Mouse (Mus musculus): ENCODE measurements around the gene Mical2.

DNA sequence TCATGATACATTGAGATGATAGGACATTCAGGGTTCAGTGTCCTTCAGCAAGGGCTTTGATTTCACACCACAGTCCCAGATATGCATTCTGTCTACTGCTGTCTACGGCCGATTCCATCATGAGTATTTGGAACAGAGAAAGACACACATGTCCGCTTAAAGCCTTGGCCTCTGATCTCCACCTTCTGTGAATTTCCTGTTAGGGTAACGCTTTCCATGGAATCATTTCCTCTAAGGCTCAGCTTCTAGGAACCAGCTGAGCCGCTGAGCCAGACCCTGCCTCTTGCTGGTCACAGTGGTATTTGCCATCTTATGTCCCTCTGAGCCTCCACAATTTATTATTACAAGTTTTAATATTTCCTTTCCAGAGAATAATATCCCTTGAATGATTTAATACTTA lies 87.6 kb downstream of the Mical2 start:
- TF ChIP-seq KAT2A (conservative IDR thresholded peaks at IDR 0.05; ENCODE audit: low read depth, low read length) (no peak), MAZ (IDR thresholded peaks at IDR 0.05; ENCODE audit: low read depth, low read length) (no peak), POLR2AphosphoS5 (IDR thresholded peaks at IDR 0.05; ENCODE audit: borderline replicate concordance, low read depth, low read length) (no peak), TBP (IDR thresholded peaks at IDR 0.05; ENCODE audit: low read depth, low read length) (no peak), CTCF (IDR thresholded peaks at IDR 0.05 in 2 of 3, conservative IDR thresholded peaks at IDR 0.05 in 1 of 3; ENCODE audit: control insufficient read depth in 1 of 3, insufficient read depth in 1 of 3, low read depth in 2 of 3, low read length in 3 of 3, poor library complexity in 1 of 3, severe bottlenecking in 1 of 3) (no peak), MEF2A (IDR thresholded peaks at IDR 0.05; ENCODE audit: extremely low read depth, insufficient replicate concordance, low read depth, low read length, poor library complexity, severe bottlenecking) (no peak), EP300 (IDR thresholded peaks at IDR 0.05; ENCODE audit: low read depth in 1 of 2, low read length in 2 of 2) (no peak), E2F4 (IDR thresholded peaks at IDR 0.05; ENCODE audit: borderline replicate concordance, low read depth, low read length) (no peak), USF1 (IDR thresholded peaks at IDR 0.05; ENCODE audit: low read depth, low read length) (no peak)
